Mouse (Mus musculus) left cerebral cortex, adult 8-10 months (tissue): ENCODE data around the gene Syce3. TPM values are rescaled to one million over a fixed set of nuclear protein-coding genes. Genes with fewer than 3 reads are reported as not detected.

Experiments used
- DNase-seq, 2 experiments: peaks; one replicate each; pipeline ENCODE4 v3.0.0; 2022; ENCODE audit warnings: low spot score in 2 of 2
- total RNA-seq, 4 experiments: library from RNA; stranded (reverse); gene quantifications; 2 replicates each; pipeline ENCODE4 v1.2.4; 2022

Syce3 gene
- total RNA-seq, 4 experiments from 2014 or later, result not detected

DNA sequence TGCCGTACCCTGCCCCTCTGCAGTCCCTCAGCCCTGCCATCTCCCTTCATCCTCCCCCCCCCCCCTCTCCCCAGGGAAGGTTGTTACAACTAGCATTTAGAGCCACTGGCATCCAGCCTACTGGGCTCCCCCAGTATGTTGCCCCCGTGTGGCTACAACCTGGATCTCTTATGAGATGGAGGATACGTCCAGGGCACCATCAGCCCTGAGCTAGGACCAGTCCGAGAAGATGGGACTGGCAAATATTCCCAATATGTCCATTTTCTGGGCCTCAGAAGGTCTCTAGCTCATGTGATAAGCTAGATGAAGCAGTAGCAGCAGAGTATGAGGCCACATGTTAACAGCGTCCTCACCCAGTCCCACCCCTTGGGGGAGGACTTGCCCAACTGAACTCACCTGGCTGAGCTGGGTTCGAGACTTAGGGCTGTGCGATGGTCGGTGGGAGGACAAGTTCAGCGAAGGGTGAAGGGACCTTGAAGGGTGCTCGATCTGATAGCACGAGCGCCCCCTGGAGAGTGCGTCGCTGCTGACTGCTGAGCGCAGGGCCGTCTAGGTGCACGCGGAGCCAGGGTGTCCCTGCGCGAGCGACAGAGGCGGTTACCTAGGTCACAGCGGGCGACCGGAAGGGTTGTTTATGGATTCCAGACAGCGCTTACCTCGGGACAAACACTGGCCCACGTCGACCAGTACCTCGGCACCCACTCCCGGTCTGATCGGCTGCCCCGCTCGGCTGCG, 37.1 kb downstream of the Syce3 start:
- DNase-seq, result peak; percentile 70 to 75

GRCm38 (mm10) chr15:89372536-89372935, 37.8 kb downstream of the Syce3 start:
- DNase-seq, result no peak

- DNase-seq, result no peak
These were observed 38.2 kb downstream of the Syce3 start for GRCm38 (mm10) chr15:89372068-89372467.

DNA sequence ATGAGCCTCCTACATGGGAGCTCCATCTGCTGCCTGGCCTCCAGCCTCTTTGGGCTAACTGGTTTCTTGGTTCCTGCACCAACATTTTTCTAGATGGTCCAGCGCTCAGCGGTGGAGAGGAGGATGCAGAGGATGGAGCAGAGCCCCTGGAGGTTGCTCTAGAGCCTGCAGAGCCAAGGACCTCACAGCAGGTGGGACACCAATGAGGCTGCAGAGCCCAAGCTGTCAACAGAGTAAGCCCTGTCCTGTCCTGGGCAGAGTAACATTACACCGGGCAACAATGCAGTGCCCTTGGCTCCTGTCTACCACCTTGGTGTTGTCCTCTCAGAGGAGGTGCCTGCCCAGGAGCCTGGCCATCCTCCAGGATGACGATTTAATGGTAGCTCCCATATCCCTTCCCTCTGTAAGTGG, 45.2 kb downstream of the Syce3 start:
- no peak for DNase-seq

DNA sequence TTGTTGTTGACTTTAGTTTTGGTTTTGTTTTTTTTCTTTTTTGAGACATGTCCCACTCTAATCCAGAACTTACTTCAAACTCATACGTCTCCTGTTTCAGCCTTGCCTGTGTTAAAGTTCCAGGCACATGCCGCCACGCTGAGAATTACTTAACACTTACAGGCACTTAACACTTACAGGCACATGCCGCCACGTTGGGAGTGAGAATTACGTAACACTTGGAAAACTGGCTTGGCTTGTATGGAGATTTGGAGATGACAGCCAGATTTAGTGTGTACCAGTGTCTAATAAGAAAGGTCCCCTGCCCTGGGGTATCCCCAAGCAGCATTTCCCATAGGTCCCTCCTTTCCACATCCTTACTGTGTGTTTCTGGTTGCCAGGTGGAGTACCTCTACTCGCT, 47.3 kb downstream of the Syce3 start:
- DNase-seq, result no peak

DNA sequence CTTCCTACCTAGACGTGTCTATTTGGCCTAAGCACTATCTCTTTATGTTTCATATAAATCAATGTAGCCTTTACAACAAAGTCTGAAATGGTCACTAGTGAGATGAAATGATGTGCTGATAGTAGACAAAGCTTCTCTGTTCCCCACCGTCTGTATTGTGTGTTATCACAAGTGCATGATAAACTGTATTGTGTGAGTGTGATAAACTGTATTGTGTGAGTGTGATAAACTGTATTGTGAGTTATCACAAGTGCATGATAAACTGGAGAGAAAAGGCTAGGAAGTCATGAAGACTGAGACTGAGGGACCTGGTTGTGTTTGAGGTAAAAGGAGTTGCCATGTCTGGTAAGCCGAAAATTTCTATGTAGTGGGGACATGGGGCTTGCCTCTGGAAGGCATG, 51.5 kb downstream of the Syce3 start:
- no peak for DNase-seq

- DNase-seq, result no peak
These were observed 53.9 kb downstream of the Syce3 start for GRCm38 (mm10) chr15:89356372-89356771.

GRCm38 (mm10) chr15:89355241-89356187, 54.8 kb downstream of the Syce3 start, which contains the start of the genes Lmf2 and Ncaph2:
Gene Lmf2 (minus strand): TSS chr15:89355659.
Gene Ncaph2 (plus strand): TSS chr15:89355719.
- DNase-seq, result peak; percentile 91 to 95

GRCm38 (mm10) chr15:89354455-89354854, 55.8 kb downstream of the Syce3 start:
- DNase-seq, result no peak

- no peak for DNase-seq
These were observed 56.5 kb downstream of the Syce3 start for GRCm38 (mm10) chr15:89353837-89354236.

- no peak for DNase-seq
These were observed 57.5 kb downstream of the Syce3 start for GRCm38 (mm10) chr15:89352795-89353194.

DNA sequence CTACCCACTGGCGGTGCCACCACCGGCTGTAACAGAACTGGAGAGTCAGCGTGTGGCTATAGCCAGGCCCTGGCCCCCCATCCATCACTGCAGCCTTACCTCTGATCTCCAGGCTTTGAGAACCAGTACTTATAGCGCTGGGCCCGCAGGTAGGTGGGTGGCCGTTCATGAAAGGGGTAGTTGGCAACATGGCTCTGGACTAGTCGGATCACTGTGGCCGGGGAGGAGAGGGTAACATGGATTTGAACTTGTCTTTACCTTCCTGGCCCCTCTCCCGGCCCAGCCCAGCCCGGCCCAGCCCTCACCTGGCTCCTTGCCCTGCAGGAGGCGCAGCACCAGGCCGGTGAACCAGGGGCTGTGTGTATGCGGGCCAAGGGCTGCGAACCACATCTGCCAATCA, 58.2 kb downstream of the Syce3 start:
- no peak for DNase-seq

DNA sequence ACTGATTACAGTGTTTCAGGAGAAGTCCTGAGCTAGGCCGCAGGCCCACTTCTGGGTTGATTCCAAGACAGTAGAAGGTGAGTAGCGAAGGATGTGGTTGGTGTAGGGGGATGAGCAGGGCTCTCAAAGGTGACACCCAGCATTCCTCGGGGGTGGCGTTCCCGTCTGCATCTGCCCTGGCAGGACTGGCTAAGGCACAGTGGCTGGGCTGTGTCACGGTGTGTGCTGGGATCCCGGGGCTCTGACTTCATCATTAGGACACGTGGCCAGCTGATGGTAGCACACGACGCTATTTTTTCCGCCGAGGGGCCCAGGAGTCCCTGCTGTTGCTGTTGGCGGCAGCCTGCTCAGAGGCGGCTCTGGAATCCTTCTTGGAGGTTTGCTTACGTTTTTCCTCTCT, 59.0 kb downstream of the Syce3 start:
- no peak for DNase-seq

- no peak for DNase-seq
These were observed 59.9 kb downstream of the Syce3 start for GRCm38 (mm10) chr15:89350447-89350846.

- no peak for DNase-seq
These were observed 67.0 kb downstream of the Syce3 start for GRCm38 (mm10) chr15:89343325-89343724.

GRCm38 (mm10) chr15:89341678-89342077, 68.6 kb downstream of the Syce3 start:
- DNase-seq, result no peak

Other genes with a start within 250 kb of the Syce3 start
- gene Plxnb2, start 229.7 kb downstream of the Syce3 start, total RNA-seq, result 10 to 100 TPM; 42.6 to 60.9 (median 54.8) TPM
- gene Dennd6b, start 214.0 kb downstream of the Syce3 start, total RNA-seq, result 10 to 100 TPM; 46.2 to 59.3 (median 50.7) TPM
- gene Ppp6r2, start 198.9 kb downstream of the Syce3 start, total RNA-seq, result 100 to 1,000 TPM; 150 to 165 (median 161) TPM
- gene Sbf1, start 95.2 kb downstream of the Syce3 start, total RNA-seq, result 100 to 1,000 TPM; 230 to 240 (median 238) TPM
- gene Adm2, start 87.8 kb downstream of the Syce3 start, total RNA-seq, result not detected
- not detected for gene Miox, start 76.1 kb downstream of the Syce3 start, total RNA-seq
- 10 to 100 TPM; 15.7 to 22.6 (median 19.9) TPM for gene Lmf2, start 54.8 kb downstream of the Syce3 start, total RNA-seq
- 100 to 1,000 TPM in 3 of 4 experiments, 10 to 100 TPM in 1; 98.3 to 110 (median 107) TPM for gene Ncaph2, start 54.8 kb downstream of the Syce3 start, total RNA-seq
- 10 to 100 TPM; 23.2 to 28.0 (median 26.8) TPM for gene Sco2, start 36.7 kb downstream of the Syce3 start, total RNA-seq
- 1 to 10 TPM in 2 of 4 experiments, under 1 TPM in 2; 0.57 to 1.4 (median 0.90) TPM for gene Tymp, start 33.5 kb downstream of the Syce3 start, total RNA-seq
- 1 to 10 TPM; 1.9 to 3.8 (median 2.8) TPM for gene Odf3b, start 31.2 kb downstream of the Syce3 start, total RNA-seq
- gene Klhdc7b, start 25.6 kb downstream of the Syce3 start, total RNA-seq, result 1 to 10 TPM in 1 of 4 experiments, under 1 TPM in 3; 0.70 to 1.1 (median 0.87) TPM
- 1 to 10 TPM; 1.2 to 2.2 (median 1.5) TPM for gene Cpt1b, start 15.4 kb upstream of the Syce3 start, total RNA-seq
- gene C730034F03Rik, start 19.1 kb upstream of the Syce3 start, total RNA-seq, result 1 to 10 TPM; 1.4 to 2.2 (median 1.5) TPM
- under 1 TPM in 1 of 4 experiments, not detected in 3; 0.37 TPM for gene Gm44502, start 19.2 kb upstream of the Syce3 start, total RNA-seq
- gene Chkb, start 19.4 kb upstream of the Syce3 start, total RNA-seq, result 10 to 100 TPM; 37.4 to 49.3 (median 42.9) TPM
- 100 to 1,000 TPM; 240 to 262 (median 246) TPM for gene Mapk8ip2, start 43.4 kb upstream of the Syce3 start, total RNA-seq
- gene Arsa, start 66.9 kb upstream of the Syce3 start, total RNA-seq, result 10 to 100 TPM; 31.8 to 37.3 (median 35.9) TPM
- gene Shank3, start 89.1 kb upstream of the Syce3 start, total RNA-seq, result 100 to 1,000 TPM; 192 to 223 (median 197) TPM
- gene Acr, start 157.8 kb upstream of the Syce3 start, total RNA-seq, result 1 to 10 TPM; 1.6 to 3.5 (median 2.3) TPM
- 10 to 100 TPM; 28.8 to 35.7 (median 33.1) TPM for gene Rabl2, start 181.4 kb upstream of the Syce3 start, total RNA-seq